Mouse (Mus musculus) lung, adult 2 months (tissue): ENCODE measurements around the gene Ppm1h.

Experiments
- CTCF ChIP-seq: fragments of 200-500 bp; IDR thresholded peaks from 2 replicates; pipeline ENCODE4 v1.5.1; 2011; ENCODE audit warnings: mild to moderate bottlenecking, low read length, control low read depth; ENCODE audit not compliant: insufficient read depth
- POLR2A ChIP-seq: fragments of 200-500 bp; IDR thresholded peaks from 2 replicates; pipeline ENCODE4 v1.6.1; 2011; ENCODE audit warnings: low read depth, mild to moderate bottlenecking, control low read depth, low read length, borderline replicate concordance; ENCODE audit errors: extremely low read depth

DNA sequence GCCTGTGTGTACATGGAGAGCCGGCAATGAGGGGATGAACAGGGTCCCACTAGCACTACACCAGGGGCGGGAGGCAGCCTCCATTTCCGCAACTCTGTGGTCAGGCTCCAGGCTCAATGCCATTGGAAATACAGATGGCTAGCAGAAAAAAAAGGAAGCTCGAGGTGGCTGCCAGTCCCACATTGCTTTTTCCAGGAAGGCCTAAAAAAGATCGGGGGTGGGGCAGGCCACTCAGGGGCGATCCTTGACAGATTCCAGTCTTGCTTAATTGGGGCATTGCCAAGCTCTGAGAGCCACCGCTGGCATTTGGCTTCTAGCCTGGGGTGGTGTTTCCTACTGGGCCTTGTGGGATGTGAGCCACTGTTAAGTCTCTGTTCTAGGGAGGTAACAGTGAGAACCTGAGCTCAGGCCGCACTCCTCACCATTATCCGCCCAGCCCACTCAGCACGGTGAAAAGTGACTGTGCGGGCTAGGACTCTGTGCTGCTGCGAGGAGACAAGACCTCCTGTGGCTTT lies 216.1 kb downstream of the Ppm1h start:
- TF ChIP-seq POLR2A (0 out of 2 replicates have a peak, but pooled peaks have one; percentile 23), CTCF (no peak)
